Mouse (Mus musculus) layer of hippocampus, postnatal 14 days (tissue): Measurements from ENCODE around the gene Etv4. TPM values are rescaled to one million over a fixed set of nuclear protein-coding genes. Genes with fewer than 3 reads are reported as not detected.

ENCODE experiments used
- DNase-seq, 2 experiments: peaks; one replicate each; pipeline ENCODE4 v3.0.0; 2021 to 2022; ENCODE audit warnings: low spot score in 2 of 2, mixed read lengths in 1 of 2
- long read RNA-seq, 2 experiments: library from polyadenylated mRNA; stranded (forward); transcript quantifications; one replicate each; pipeline ENCODE4 v2.0.0; 2021
- total RNA-seq, 2 experiments: library from RNA; stranded (reverse); gene quantifications; 2 replicates each; pipeline ENCODE4 v1.2.3; 2021

Etv4 gene
- 10 to 100 TPM; 19.3 to 22.1 TPM for total RNA-seq
- long read RNA-seq, experiment 1, partial matches to known transcripts: 1 of 9 reads
- long read RNA-seq, experiment 1, other reads (novel, unspliced or antisense): 5 of 9 reads
- long read RNA-seq, experiment 2, partial matches to known transcripts: 9 of 14 reads
- long read RNA-seq, experiment 2, other reads (novel, unspliced or antisense): 2 of 14 reads

GRCm38 (mm10) chr11:101785143-101785851 lies at the start of gene Etv4:
Etv4 (minus strand) TSS chr11:101785371.
- DNase-seq: peak; percentile 90 to 97

GRCm38 (mm10) chr11:101832001-101832400 lies 46.8 kb upstream of the Etv4 start:
- peak in 1 of 2 experiments; percentile 21 for DNase-seq

- no peak for DNase-seq
These were observed 45.4 kb upstream of the Etv4 start for GRCm38 (mm10) chr11:101830616-101831015.

GRCm38 (mm10) chr11:101830112-101830511 lies 44.9 kb upstream of the Etv4 start:
- DNase-seq: no peak

- no peak for DNase-seq
These were observed 43.5 kb upstream of the Etv4 start for GRCm38 (mm10) chr11:101828718-101829117.

- DNase-seq: no peak
These were observed 38.0 kb upstream of the Etv4 start for GRCm38 (mm10) chr11:101823210-101823609.

- DNase-seq: no peak
These were observed 35.7 kb upstream of the Etv4 start for GRCm38 (mm10) chr11:101820899-101821298.

GRCm38 (mm10) chr11:101819853-101820252 lies 34.7 kb upstream of the Etv4 start:
- DNase-seq: no peak

- no peak for DNase-seq
These were observed 30.2 kb upstream of the Etv4 start for GRCm38 (mm10) chr11:101815103-101816085.

GRCm38 (mm10) chr11:101814375-101815102 lies 29.4 kb upstream of the Etv4 start:
- peak; percentile 69 to 78 for DNase-seq

- DNase-seq: peak; percentile 81 to 89
These were observed 28.1 kb upstream of the Etv4 start for GRCm38 (mm10) chr11:101813259-101813658.

- DNase-seq: no peak
These were observed 24.1 kb upstream of the Etv4 start for GRCm38 (mm10) chr11:101809060-101809828.

- no peak for DNase-seq
These were observed 22.1 kb upstream of the Etv4 start for GRCm38 (mm10) chr11:101807266-101807665.

GRCm38 (mm10) chr11:101806741-101807140 lies 21.6 kb upstream of the Etv4 start:
- DNase-seq: no peak

- DNase-seq: no peak
These were observed 20.0 kb upstream of the Etv4 start for GRCm38 (mm10) chr11:101805113-101805704.

GRCm38 (mm10) chr11:101801386-101801785 lies 16.2 kb upstream of the Etv4 start:
- DNase-seq: no peak

- no peak for DNase-seq
These were observed 12.9 kb upstream of the Etv4 start for GRCm38 (mm10) chr11:101798083-101798482.

GRCm38 (mm10) chr11:101797355-101797754 lies 12.2 kb upstream of the Etv4 start:
- no peak for DNase-seq

GRCm38 (mm10) chr11:101790811-101791526 lies 5.8 kb upstream of the Etv4 start:
- DNase-seq: no peak
